Mouse (Mus musculus) hindbrain, embryonic 13.5 days (tissue): ENCODE results near the gene Wdr31. TPM values are rescaled to one million over a fixed set of nuclear protein-coding genes. Genes with fewer than 3 reads are reported as not detected.
"Not testable (repeated sequence)": the region's sequence is repeated elsewhere in the genome, so short reads cannot be mapped to it uniquely, and the experiment has no call there.

Experiments
- ATAC-seq: fragments of 200-750 bp; cut with Nextera tagmentation; 2 replicates; pipeline ENCODE4 v1.8.0; 2017; ENCODE audit warnings: moderate TSS enrichment; ENCODE audit not compliant: low FRiP score
- H3K27ac ChIP-seq: fragments of 300-500 bp; sonication (generic); 2 replicates; pipeline ENCODE4 v1.5.1; 2015; ENCODE audit warnings: inconsistent platforms, mild to moderate bottlenecking, moderate library complexity
- H3K27me3 ChIP-seq: fragments of 300-500 bp; sonication (generic); 2 replicates; pipeline ENCODE4 v1.6.1; 2015; ENCODE audit warnings: mild to moderate bottlenecking, inconsistent platforms
- H3K36me3 ChIP-seq: fragments of 300-500 bp; sonication (generic); 2 replicates; pipeline ENCODE4 v1.6.1; 2015; ENCODE audit warnings: mild to moderate bottlenecking, inconsistent platforms
- H3K4me1 ChIP-seq: fragments of 300-500 bp; sonication (generic); replicated peaks from 2 replicates; pipeline ENCODE4 v1.6.1; 2015; ENCODE audit warnings: inconsistent platforms
- H3K4me2 ChIP-seq: fragments of 300-500 bp; sonication (generic); 2 replicates; pipeline ENCODE4 v1.6.1; 2015; ENCODE audit warnings: inconsistent platforms, mild to moderate bottlenecking, moderate library complexity
- H3K4me3 ChIP-seq: fragments of 300-500 bp; sonication (generic); 2 replicates; pipeline ENCODE4 v1.5.1; 2015; ENCODE audit warnings: mild to moderate bottlenecking, inconsistent platforms
- H3K9ac ChIP-seq: fragments of 300-500 bp; sonication (generic); 2 replicates; pipeline ENCODE4 v1.6.1; 2015; ENCODE audit warnings: mild to moderate bottlenecking, inconsistent platforms
- H3K9me3 ChIP-seq: fragments of 300-500 bp; sonication (generic); 2 replicates; pipeline ENCODE4 v1.6.1; 2016; ENCODE audit warnings: inconsistent platforms
- WGBS: fragments of 180-500 bp; shearing (Covaris S2); methylation state at CpG from one replicate; pipeline ENCODE4 v1.1.7; 2015; 5-methylcytosine and 5-hydroxymethylcytosine counted together
- polyA plus RNA-seq: library from polyadenylated mRNA; unstranded; fragments of >200 nt; fragmentation: Nextera tagmentation; extraction: Ambion mirVana; gene quantifications from 2 replicates; pipeline ENCODE4 v1.2.1, GENCODE M21; 2015

Wdr31 gene
- polyA plus RNA-seq, 1 experiment from 2014 or later: 9.0 TPM

DNA sequence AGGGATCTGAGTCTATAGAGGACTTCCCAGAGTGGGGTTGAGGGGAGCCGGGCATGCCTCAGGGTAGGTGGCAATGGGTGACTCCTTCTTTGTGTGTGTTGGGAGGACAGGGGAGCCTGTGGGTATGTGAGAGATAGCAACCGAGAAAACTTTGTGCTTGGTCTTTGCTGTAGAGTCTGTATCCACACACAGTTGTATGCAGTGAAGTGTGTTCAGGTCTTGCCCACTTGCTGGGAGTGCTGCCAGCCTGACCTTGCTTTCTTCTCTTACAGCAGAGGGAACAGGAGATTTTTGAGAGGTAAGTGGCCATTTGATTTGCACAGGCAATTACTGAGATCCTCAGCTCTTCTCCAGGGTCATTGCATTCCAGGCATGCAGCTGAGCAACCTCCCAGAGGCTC is 17.2 kb upstream of the Wdr31 start:
- WGBS: 98% methylated on average over 2 of the region's 2 CpGs
- H3K4me1 ChIP-seq: no peaks in the 10 kb centered on the region
- ATAC-seq: no peak
- no peak overlapping the region for H3K4me2 ChIP-seq
- no peak overlapping the region for H3K9ac ChIP-seq
- no peaks in the 10 kb centered on the region for H3K36me3 ChIP-seq
- H3K4me3 ChIP-seq: no peak overlapping the region
- H3K27me3 ChIP-seq: no peaks in the 10 kb centered on the region
- no peak overlapping the region for H3K27ac ChIP-seq
- no peaks in the 10 kb centered on the region for H3K9me3 ChIP-seq

DNA sequence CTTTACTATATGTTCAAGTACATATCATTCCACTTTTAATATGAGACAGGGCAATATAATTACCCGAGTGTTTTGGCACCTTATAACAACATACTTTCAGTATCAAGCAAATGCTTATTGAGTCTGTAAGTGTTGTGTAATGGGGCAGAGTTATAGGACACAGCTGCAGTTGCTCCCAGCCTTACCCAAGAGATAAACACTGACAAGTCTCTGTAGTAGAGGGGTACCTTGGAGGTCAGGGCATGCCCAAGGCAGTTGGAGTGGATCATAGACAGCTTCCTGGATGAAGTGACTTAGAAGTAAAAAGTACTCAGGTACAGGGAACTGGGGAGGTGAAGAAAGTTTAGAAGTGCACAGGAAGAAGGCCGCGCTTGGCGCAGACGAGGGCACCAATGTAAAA is 16.5 kb upstream of the Wdr31 start:
- Histone ChIP-seq H3K36me3 (no peaks in the 10 kb centered on the region), H3K4me3 (no peak overlapping the region), H3K9me3 (no peaks in the 10 kb centered on the region), H3K27ac (no peak overlapping the region), H3K4me1 (no peaks in the 10 kb centered on the region), H3K9ac (no peak overlapping the region), H3K4me2 (no peak overlapping the region), H3K27me3 (peaks cover 4% of the 10 kb centered on the region)
- 96% methylated on average over 5 of the region's 5 CpGs for WGBS
- ATAC-seq: no peak

DNA sequence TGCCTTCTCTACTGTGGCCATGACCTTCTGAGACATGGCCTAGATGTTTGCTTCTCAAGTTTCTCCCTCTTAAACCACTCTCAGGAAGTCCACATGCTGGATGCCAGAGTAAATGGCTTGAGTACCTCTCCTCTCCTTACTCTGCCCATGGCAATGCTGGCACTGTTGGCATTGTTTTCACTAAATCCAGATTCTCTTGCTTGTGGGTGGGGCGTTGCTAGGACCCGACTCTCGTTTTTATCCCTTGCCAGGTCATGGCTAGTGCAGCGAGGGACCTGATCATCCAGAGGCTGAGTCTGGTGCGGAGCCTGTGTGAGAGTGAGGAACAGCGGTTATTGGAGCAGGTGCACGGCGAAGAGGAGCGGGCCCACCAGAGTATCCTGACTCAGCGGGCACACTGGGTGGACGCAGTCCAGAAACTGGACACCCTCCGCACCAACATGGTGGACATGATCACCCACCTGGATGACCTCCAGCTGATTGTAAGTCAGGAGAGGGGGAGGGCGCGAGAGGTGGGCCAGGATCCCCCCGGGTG is 15.5 kb upstream of the Wdr31 start:
- Histone ChIP-seq H3K27ac (no peak overlapping the region), H3K27me3 (peaks cover 14% of the 10 kb centered on the region), H3K4me2 (no peak overlapping the region), H3K9ac (no peak overlapping the region), H3K36me3 (no peaks in the 10 kb centered on the region), H3K9me3 (no peaks in the 10 kb centered on the region), H3K4me3 (no peak overlapping the region), H3K4me1 (no peaks in the 10 kb centered on the region)
- WGBS: 93% methylated on average over 15 of the region's 15 CpGs
- no peak for ATAC-seq

DNA sequence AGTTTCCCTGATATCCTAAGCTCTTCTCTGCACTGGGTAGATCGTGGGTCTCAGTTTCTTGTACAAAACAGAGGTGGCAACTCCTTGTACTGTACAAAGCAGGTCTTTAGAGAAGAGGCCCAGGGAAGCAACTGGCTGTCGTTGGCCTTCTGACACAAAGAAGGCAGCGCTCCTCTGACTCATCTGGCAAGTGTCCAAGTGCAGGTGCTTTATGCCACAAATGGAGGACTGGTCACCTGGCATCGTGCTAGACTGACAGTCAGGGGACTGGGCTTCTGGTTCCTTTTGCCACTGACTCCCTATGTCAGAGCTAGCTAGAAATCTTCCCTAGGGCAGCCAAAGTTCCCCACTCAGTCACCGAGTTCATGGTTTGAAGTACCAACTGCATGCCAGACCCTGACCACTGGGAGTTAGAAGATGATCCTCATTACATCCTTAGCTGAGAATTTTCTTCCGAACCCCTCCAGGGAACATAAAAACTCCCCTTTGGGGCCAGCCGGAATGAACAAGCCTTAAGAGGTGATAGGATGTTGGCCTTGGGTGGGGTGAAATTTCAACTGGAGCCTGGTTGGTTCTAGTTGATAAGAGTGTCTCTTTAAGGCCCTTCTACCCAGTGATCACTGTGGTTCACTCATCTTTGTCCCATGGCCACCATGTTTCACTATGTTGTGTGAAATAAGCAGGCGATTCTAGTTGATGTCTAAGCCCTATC is 14.9 kb upstream of the Wdr31 start:
- Histone ChIP-seq H3K36me3 (no peaks in the 10 kb centered on the region), H3K27ac (no peak overlapping the region), H3K27me3 (peaks cover 20% of the 10 kb centered on the region), H3K9me3 (no peaks in the 10 kb centered on the region), H3K9ac (no peak overlapping the region), H3K4me3 (no peak overlapping the region), H3K4me1 (0 out of 2 replicates have a peak, but pooled peaks cover 3% of the 10 kb centered on the region), H3K4me2 (no peak overlapping the region)
- ATAC-seq: no peak
- 89% methylated on average over 8 of the region's 8 CpGs for WGBS

DNA sequence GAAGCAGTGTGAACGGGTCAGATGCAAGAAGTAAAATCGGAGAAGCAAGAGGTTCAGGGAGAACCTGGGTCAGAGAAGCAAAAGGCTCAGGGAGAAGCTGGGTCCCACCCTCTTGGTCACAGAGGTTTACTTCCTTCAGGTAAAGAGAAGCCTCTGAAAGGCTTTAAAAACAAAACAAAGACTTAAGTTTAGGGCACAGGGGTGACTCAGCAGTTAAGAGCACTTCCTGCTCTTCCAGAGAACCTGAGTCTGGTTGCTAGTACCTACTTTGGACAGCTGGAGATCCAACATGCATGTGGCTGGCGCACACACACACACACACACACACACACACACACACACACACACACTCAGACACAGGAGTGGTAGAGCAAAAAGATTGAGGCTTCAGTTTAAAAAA is 14.2 kb upstream of the Wdr31 start:
- Histone ChIP-seq H3K27me3 (peaks cover 27% of the 10 kb centered on the region), H3K9ac (no peak overlapping the region), H3K27ac (no peak overlapping the region), H3K36me3 (no peaks in the 10 kb centered on the region), H3K4me2 (no peak overlapping the region), H3K4me1 (peaks cover 6% of the 10 kb centered on the region), H3K9me3 (no peaks in the 10 kb centered on the region), H3K4me3 (no peak overlapping the region)
- no peak for ATAC-seq
- WGBS: 81% methylated on average over 3 of the region's 3 CpGs

DNA sequence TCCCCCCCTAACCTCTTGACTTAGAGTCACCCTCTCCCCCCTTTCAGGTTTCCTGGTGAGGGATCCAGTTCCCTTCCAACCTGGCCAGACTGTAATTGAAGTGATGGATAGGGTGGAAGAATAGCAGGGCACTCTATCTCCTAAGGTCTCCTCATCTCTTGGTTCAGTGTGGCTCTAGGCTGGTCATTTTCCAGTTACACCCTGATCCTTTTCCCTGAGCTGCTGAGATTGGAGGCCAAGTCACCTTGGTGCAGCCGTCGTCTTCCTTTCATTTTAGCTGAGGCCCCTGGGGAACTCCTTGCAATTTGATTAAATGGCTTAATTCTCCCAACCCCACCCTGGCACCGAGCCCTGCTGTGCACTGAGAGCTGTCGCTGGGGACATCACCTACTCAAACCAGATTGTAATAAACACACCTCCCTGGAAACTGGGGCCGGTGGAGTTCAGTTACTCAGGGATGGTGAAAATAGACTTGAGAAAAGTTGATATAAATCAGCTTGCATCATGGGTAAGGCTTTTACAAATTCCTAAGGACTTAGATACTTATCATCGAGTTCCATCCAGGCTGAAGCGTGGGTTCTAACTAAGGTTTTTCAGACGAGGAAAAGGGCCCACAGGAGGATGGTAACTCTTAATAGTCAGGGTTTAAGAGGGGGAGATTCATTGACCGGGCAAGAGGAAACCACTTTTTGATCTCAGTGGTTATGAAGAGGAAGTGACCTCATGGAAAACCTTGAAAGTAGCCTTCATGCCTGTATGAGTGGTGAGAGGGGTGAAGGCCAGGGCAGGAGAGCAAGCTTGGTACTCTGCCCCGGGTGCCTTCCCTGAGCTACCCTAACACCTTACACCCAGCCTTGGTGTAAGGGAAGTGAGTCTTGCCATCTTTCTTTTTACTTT is 10.3 kb upstream of the Wdr31 start:
- Histone ChIP-seq H3K27me3 (peaks cover 55% of the 10 kb centered on the region), H3K4me1 (peaks cover 10% of the 10 kb centered on the region)
- ATAC-seq: peak; percentile 43; the same call in 1 of the 2 replicates

DNA sequence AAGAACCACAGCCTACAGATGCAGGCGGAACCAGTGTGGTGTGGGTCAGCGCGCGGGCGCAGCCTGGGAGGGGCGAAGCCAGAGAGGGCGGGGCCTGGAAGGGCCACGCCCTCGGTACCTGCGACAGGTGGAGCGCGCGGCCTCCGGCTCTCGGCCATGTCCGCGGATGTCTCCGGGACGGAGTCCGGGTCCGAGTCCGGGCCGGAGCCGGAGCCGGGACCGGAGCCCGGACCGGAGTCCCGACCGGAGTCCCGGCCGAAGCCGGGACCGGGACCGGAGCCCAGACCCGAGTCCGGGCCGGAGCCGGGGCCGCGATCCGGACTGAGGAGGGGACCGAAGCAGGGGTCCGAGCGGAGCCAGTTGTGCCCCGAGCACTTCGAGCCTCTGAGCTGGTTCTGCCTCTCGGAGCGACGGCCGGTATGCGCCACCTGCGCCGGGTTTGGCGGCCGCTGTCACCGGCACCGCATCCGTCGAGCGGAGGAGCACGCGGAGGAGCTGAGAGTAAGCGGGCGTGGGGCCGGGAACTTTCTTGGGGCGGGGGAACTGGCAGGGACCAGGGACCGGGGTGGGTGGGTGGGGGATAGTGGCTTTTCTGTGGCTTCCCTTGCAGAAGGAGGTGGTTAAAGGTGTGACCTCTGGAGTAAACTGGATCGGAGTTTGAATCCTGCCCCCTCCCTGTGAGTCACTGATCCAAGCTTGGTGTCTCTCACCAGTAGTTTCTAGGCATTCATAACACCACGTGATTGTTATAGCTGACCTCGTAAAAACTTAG is 9.4 kb upstream of the Wdr31 start, which contains the start of gene Bspry:
Gene Bspry (plus strand): TSS at position 117 of the 772 bp plus-strand sequence.
- ATAC-seq: peak; percentile 72
- peaks cover 56% of the 10 kb centered on the region for H3K27me3 ChIP-seq
- peak within 1 kb of the TSS; percentile 44 for H3K4me3 ChIP-seq
- H3K9me3 ChIP-seq: no peaks in the 10 kb centered on the region
- WGBS: 3% methylated on average over 69 of the region's 71 CpGs
- H3K9ac ChIP-seq: peak within 1 kb of the TSS; percentile 39; the same call in 1 of the 2 replicates
- H3K4me1 ChIP-seq: peaks cover 10% of the 10 kb centered on the region
- H3K36me3 ChIP-seq: no peaks in the 10 kb centered on the region
- H3K27ac ChIP-seq: no peak within 1 kb of the TSS
- peak within 1 kb of the TSS; percentile 73 for H3K4me2 ChIP-seq

More for the DNA sequence above, 10.3 kb upstream of the Wdr31 start:
- WGBS: 46% methylated on average over 10 of the region's 10 CpGs
- no peaks in the 10 kb centered on the region for H3K9me3 ChIP-seq
- H3K9ac ChIP-seq: no peak overlapping the region
- no peak overlapping the region for H3K4me3 ChIP-seq
- no peak overlapping the region for H3K4me2 ChIP-seq
- H3K27ac ChIP-seq: no peak overlapping the region
- no peaks in the 10 kb centered on the region for H3K36me3 ChIP-seq

DNA sequence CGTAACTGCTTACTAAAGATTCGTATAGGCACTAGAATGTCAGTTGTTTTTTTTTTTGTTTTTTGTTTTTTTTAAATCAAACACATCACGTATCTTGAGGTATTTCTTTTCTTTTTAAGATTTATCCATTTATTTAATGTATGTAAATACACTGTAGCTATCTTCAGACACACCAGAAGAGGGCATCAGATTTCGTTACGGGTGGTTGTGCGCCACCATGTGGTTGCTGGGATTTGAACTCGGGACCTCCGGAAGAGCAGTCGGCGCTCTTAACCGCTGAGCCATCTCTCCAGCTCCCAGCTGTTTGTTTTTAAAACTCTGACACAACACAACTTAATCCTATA is 8.9 kb upstream of the Wdr31 start:
- Histone ChIP-seq H3K4me3 (peak overlapping the region; percentile 44), H3K4me2 (peak overlapping the region; percentile 73), H3K4me1 (peaks cover 10% of the 10 kb centered on the region), H3K27me3 (peaks cover 58% of the 10 kb centered on the region)
- ATAC-seq, H3K9ac ChIP-seq, H3K9me3 ChIP-seq, H3K27ac ChIP-seq, H3K36me3 ChIP-seq: not testable (repeated sequence)
- 15% methylated on average over 11 of the region's 11 CpGs for WGBS

DNA sequence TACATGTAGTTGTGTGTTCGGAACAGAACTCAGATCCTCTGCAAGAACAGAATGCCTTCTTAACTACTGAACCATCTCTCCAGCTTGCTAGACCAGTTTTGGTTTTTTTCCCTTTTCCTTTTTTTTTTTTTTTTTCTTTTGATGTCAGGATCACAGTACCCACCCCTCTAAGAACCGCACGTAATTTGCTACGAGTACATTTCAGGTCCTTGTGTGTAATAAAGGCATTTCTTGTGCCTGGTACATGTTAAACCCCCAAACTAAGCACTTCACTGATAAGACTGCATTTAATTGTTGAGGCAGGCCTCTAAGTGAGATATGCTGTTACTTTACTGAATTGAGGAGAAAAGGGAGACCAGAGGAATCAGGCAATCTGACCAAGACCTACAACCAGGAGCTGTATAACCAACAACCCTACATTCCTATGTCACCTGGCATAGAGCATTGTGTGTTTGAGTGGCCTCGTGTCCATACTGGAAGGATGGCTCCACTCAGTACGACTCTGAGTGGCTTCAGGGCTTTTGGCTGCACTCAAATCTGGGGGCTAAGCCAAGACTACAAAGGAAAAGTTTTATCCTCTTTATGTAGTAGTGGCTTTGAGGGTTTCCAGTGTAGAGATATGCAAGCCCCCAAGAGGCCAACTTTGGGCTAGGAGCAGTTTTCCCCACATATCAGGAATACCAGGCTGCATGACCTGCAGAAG is 7.0 kb upstream of the Wdr31 start:
- ATAC-seq: no peak
- 91% methylated on average over 6 of the region's 6 CpGs for WGBS
- no peak overlapping the region for H3K4me3 ChIP-seq
- H3K9me3 ChIP-seq: no peaks in the 10 kb centered on the region
- peaks cover 62% of the 10 kb centered on the region for H3K27me3 ChIP-seq
- no peak overlapping the region for H3K4me2 ChIP-seq
- no peak overlapping the region for H3K9ac ChIP-seq
- no peaks in the 10 kb centered on the region for H3K36me3 ChIP-seq
- H3K27ac ChIP-seq: no peak overlapping the region
- peaks cover 10% of the 10 kb centered on the region for H3K4me1 ChIP-seq

DNA sequence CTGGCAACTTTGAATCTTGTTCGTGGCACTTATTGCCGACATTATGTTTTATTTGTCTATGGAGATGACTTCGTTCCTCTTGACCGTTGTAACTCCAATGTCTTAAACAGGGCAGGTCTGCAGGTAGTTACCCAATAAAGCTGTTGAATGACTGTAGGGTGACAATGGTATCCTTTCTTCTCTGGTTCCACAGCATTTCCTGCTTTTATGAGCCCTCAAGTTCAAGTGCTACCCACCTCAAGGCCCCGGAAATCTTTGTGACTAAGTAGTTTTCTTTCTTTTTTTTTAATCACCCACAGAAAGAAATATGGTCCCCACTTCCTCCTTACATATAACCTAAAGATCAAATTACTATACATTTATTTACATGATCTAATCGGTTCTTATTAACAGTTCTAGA is 5.1 kb upstream of the Wdr31 start:
- Histone ChIP-seq H3K4me3 (no peak overlapping the region), H3K36me3 (no peaks in the 10 kb centered on the region), H3K4me2 (no peak overlapping the region), H3K4me1 (peaks cover 9% of the 10 kb centered on the region), H3K9me3 (no peaks in the 10 kb centered on the region), H3K27me3 (peaks cover 44% of the 10 kb centered on the region), H3K9ac (no peak overlapping the region), H3K27ac (no peak overlapping the region)
- no peak for ATAC-seq
- 91% methylated on average over 6 of the region's 6 CpGs for WGBS

DNA sequence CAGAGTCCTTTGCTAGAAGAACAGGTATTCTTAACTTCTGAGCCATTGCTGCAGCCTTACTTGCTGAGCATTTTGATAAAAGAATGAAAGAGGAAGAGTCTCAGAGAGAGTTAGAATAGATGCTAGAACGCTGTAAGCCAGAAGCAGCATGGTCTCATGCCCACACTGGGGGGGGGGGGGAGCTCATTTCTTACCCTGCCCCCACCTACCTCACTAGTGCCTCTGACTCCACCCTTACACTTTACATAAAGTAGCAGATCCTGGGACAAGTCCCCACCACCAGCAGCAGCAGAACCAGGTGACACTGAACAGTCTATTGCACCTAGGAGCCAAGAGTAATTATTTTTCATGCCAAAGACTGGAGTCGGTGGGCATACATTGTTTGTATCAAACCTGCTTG is 4.4 kb upstream of the Wdr31 start:
- Histone ChIP-seq H3K9ac (no peak overlapping the region), H3K4me2 (no peak overlapping the region), H3K36me3 (no peaks in the 10 kb centered on the region), H3K27me3 (peaks cover 37% of the 10 kb centered on the region), H3K4me3 (no peak overlapping the region), H3K27ac (no peak overlapping the region), H3K4me1 (peaks cover 10% of the 10 kb centered on the region), H3K9me3 (no peaks in the 10 kb centered on the region)
- no peak for ATAC-seq
- WGBS: 94% methylated on average over 2 of the region's 2 CpGs
